Mouse (Mus musculus): ENCODE results near the gene Mfap1b. TPM values are rescaled to one million over a fixed set of nuclear protein-coding genes. Genes with fewer than 3 reads are reported as not detected.

Gene Mfap1b
- polyA plus RNA-seq, 1 experiment from 2014 or later: 71.7 TPM

DNA sequence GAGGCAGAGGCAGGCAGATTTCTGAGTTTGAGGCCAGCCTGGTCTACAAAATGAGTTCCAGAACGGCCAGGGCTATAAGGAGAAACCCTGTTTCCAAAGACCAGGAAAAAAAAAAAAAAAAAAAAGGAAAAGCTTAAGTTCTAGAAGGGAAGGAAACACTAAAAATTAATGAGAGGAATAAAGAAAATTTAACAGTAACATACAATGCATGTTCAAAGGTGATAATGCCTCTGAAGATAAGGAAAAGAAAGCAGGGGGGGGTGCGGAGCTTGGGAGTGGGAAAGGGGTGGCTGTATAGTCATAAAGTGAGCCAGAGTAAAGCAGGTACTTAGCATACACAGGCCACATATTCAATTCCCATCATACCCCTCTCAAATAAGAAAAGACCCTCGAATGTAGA is 28.8 kb downstream of the Mfap1b start:
- H3K9ac ChIP-seq: no peak overlapping the region
- H3K27ac ChIP-seq: no peak overlapping the region
- H3K4me3 ChIP-seq: no peak overlapping the region
- 89% methylated on average over 3 of the region's 3 CpGs for WGBS
- no peak for ATAC-seq
- peaks cover 1% of the 10 kb centered on the region; the same call in 1 of the 2 replicates for H3K36me3 ChIP-seq (ENCODE audit: poor library complexity, severe bottlenecking)
- H3K4me2 ChIP-seq: no peak overlapping the region
- peaks cover 23% of the 10 kb centered on the region for H3K4me1 ChIP-seq
- H3K9me3 ChIP-seq (replicated peaks): no peaks in the 10 kb centered on the region
- peaks cover 20% of the 10 kb centered on the region for H3K27me3 ChIP-seq

DNA sequence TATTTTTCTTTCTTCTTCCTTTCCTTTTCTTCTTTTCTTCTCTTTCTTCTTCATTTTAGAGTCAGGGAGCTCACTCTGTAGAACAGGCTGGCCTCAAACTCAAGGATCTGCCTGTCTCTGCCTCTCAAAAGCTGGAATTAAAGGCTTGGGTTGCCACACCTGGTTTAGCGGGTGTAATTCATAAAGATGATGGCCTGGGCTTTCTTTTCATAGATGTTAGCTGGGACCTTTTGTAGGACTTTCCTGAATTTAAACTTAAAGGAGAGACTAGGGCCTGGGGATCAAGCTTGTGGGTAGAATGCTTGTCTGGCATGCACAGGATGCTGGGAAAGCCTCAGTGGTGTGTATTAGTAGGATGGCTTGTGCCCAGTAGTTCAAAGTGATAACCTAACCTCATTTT is 29.7 kb downstream of the Mfap1b start, which contains the start of gene Ell3:
Ell3 (minus strand) TSS at position 101 of the 400 bp plus-strand sequence.
- Histone ChIP-seq H3K4me1 (peaks cover 20% of the 10 kb centered on the region), H3K9ac (0 out of 2 replicates have a peak within 1 kb of the TSS, but pooled peaks have one; percentile 50), H3K4me3 (no peak within 1 kb of the TSS), H3K9me3 (replicated peaks) (no peaks in the 10 kb centered on the region), H3K36me3 (ENCODE audit: poor library complexity, severe bottlenecking) (peaks cover 10% of the 10 kb centered on the region), H3K27me3 (peaks cover 20% of the 10 kb centered on the region), H3K4me2 (peak within 1 kb of the TSS; percentile 76), H3K27ac (no peak within 1 kb of the TSS)
- ATAC-seq: no peak
- WGBS: 95% methylated on average over 1 of the region's 1 CpGs

DNA sequence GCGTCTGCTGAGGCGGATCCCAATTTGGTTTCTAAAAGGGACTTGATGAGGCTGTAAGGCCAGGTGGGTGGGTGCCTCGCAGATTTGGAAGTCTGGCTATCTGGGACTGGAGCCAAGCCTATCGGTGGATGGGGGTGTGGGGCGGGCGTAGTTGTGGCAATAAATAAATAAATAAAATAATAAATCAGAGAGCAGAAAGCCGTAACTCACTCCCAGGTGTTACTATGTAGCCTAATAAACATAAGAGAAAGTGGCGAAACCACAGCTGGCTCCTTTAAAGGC is 30.9 kb downstream of the Mfap1b start:
- H3K4me2 ChIP-seq: peak overlapping the region; percentile 76
- ATAC-seq: no peak
- H3K27ac ChIP-seq: no peak overlapping the region
- 14% methylated on average over 8 of the region's 8 CpGs for WGBS
- peaks cover 16% of the 10 kb centered on the region for H3K4me1 ChIP-seq
- peaks cover 20% of the 10 kb centered on the region for H3K27me3 ChIP-seq
- H3K9ac ChIP-seq: 0 out of 2 replicates have a peak overlapping the region, but pooled peaks have one; percentile 50
- peak overlapping the region; percentile 36 for H3K4me3 ChIP-seq
- peaks cover 22% of the 10 kb centered on the region for H3K36me3 ChIP-seq (ENCODE audit: poor library complexity, severe bottlenecking)
- H3K9me3 ChIP-seq (replicated peaks): no peaks in the 10 kb centered on the region

DNA sequence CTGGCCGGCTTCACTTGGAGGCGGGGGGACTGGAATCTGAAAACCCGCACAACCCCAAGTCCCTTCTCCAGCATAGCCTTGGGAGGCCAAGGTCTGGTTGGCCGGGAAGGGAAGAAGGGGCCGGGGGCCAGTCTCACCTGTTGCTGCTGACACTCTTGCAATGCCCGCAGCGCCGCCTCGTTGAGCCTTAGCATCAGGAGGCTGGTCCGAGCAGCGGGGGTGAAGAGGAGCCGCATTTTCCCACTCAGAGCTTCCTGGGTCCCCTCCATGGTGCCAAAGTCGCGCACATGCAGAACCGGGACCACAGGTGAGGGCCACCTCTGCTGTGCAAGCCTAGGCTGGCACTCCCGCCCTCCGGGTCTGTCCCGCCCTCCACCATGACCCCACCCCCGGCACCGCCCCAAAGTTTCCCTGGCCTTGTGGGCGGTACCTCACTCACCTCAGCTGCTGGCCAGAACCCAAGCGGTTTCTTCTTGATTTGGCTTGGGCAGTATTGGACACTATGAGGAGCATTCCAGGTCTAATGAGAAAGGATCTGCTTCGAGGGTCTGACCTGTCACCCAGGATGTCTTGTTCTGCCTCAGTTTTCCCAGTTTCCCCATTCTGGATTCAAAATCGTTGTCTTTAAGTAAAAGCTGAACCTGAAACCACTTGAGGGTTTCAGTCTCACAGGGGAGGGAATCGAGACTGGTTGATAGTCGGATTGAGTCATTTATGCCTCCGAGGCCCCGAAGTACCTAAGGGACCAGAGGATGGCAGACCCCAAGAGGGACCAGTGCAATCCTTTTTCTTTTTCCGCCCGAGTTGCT is 31.4 kb downstream of the Mfap1b start:
- 2% methylated on average over 30 of the region's 30 CpGs for WGBS
- H3K27me3 ChIP-seq: peaks cover 20% of the 10 kb centered on the region
- peak; percentile 43; the same call in 1 of the 2 replicates for ATAC-seq

DNA sequence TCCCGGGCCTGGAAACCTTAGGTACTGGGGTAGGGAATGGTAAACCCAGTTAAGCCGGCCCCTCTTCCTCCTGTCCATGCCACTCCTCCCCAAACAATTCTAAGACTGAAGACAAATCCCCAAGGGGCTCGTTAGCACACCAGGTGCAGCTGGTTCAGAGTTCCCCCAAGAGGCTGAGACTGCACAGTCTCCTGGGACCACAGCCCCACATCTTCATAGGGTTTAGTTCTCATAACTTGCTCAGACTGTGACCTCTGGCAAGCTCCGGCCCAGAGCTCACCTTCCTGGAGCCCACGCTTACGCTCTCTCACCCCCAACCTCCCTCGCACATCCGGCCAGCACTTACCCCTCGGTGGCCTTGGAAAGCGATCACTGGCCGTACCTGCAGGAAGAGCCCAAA is 32.1 kb downstream of the Mfap1b start:
- peak overlapping the region; percentile 76 for H3K4me2 ChIP-seq
- WGBS: 9% methylated on average over 11 of the region's 11 CpGs
- no peak overlapping the region for H3K27ac ChIP-seq
- H3K9me3 ChIP-seq (replicated peaks): no peaks in the 10 kb centered on the region
- H3K27me3 ChIP-seq: peaks cover 20% of the 10 kb centered on the region
- H3K9ac ChIP-seq: peak overlapping the region; percentile 50
- H3K4me3 ChIP-seq: peak overlapping the region; percentile 36
- ATAC-seq: no peak
- peaks cover 16% of the 10 kb centered on the region for H3K4me1 ChIP-seq
- H3K36me3 ChIP-seq (ENCODE audit: poor library complexity, severe bottlenecking): peaks cover 34% of the 10 kb centered on the region

More for the DNA sequence above, 31.4 kb downstream of the Mfap1b start:
- Histone ChIP-seq H3K9ac (peak overlapping the region; percentile 50), H3K4me2 (peak overlapping the region; percentile 76), H3K27ac (no peak overlapping the region), H3K4me1 (peaks cover 16% of the 10 kb centered on the region), H3K4me3 (peak overlapping the region; percentile 36), H3K9me3 (replicated peaks) (no peaks in the 10 kb centered on the region), H3K36me3 (ENCODE audit: poor library complexity, severe bottlenecking) (peaks cover 27% of the 10 kb centered on the region)

DNA sequence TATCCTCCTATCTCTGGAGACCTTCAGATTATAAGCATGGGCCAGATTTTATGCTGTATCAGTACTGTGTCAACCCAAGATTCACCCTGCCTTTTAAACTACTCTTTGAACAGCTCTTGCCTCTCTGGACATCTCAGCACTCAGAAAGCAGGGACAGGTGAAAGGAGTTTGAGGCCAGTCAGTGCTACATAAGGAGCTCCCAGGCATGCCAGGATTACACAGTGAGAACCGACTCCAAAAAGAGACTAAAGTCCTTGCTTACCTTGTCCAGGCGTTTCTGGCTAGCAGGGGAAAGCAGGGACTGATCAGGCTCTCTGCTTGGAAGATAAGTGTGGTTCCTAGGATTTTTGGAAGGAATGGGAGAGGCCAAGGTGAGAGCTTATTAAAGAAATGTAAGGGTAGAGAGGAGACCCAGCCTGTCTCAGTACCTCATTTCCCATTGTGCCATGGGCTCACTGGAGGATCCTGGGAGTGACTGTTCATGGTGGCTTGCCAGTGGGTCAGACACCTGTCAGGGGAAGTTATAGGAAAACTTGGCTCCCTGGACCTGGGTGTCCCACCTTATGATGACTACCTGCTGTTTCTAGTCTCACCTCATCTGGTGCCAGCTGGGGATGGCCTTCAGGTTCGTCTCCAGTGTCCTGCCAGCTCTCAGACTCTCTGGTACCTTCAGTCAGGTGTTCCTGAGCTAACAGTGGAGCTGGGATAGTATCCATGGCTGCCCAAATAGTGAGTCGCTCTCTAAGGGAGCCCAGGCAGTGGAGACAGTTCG is 32.8 kb downstream of the Mfap1b start:
- H3K36me3 ChIP-seq (ENCODE audit: poor library complexity, severe bottlenecking): peaks cover 39% of the 10 kb centered on the region
- peaks cover 20% of the 10 kb centered on the region for H3K27me3 ChIP-seq
- H3K9ac ChIP-seq: no peak overlapping the region
- peaks cover 16% of the 10 kb centered on the region for H3K4me1 ChIP-seq
- no peak overlapping the region for H3K4me3 ChIP-seq
- H3K9me3 ChIP-seq (replicated peaks): no peaks in the 10 kb centered on the region
- 61% methylated on average over 5 of the region's 5 CpGs for WGBS
- no peak overlapping the region for H3K4me2 ChIP-seq
- ATAC-seq: no peak
- H3K27ac ChIP-seq: no peak overlapping the region

DNA sequence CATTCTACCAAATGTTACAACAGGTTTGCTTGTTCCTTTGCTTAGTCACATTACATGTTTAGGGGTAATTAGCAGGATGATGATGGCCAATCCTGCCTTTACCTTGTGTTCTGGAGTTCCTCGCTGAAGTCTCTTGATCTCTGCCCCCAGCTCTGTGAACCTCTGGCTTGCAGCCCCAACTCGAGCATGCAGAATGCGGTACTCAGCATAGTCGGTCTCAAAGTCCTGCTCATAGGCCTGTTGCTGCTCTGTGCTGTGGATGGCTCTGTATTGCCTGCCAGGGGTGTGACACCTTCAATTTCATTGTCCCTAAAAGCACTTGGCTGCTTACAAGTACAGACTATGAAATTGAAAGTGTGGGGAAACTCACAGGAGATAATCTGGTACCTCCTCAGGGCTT is 34.1 kb downstream of the Mfap1b start:
- Histone ChIP-seq H3K27ac (no peak overlapping the region), H3K9ac (no peak overlapping the region), H3K27me3 (peaks cover 20% of the 10 kb centered on the region), H3K4me2 (no peak overlapping the region), H3K4me1 (peaks cover 16% of the 10 kb centered on the region), H3K9me3 (replicated peaks) (no peaks in the 10 kb centered on the region), H3K36me3 (ENCODE audit: poor library complexity, severe bottlenecking) (peaks cover 51% of the 10 kb centered on the region), H3K4me3 (no peak overlapping the region)
- 74% methylated on average over 4 of the region's 4 CpGs for WGBS
- ATAC-seq: no peak

DNA sequence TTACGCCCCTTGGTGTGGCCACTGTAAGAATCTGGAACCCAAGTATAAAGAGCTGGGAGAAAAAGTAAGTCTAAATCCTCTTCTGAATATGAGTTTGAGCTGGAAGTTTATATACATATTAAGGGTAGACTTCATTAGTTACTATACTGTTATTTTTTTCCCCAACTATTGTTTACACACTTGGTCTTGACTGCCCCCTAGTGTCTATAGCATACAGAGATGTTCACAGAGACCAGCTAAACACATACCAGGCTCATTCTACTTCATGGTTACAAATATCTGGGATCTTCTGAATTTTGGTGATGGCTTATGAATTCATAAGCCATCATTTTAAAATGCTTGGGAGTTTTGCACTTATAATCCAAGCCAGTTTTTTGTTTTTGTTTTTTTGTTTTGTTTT is 39.0 kb downstream of the Mfap1b start:
- Histone ChIP-seq H3K4me3 (no peak overlapping the region), H3K27me3 (no peaks in the 10 kb centered on the region), H3K9me3 (replicated peaks) (no peaks in the 10 kb centered on the region), H3K27ac (no peak overlapping the region), H3K4me2 (no peak overlapping the region), H3K9ac (no peak overlapping the region), H3K4me1 (no peaks in the 10 kb centered on the region), H3K36me3 (ENCODE audit: poor library complexity, severe bottlenecking) (peaks cover 97% of the 10 kb centered on the region)
- no peak for ATAC-seq
- WGBS: 98% methylated on average over 1 of the region's 1 CpGs

DNA sequence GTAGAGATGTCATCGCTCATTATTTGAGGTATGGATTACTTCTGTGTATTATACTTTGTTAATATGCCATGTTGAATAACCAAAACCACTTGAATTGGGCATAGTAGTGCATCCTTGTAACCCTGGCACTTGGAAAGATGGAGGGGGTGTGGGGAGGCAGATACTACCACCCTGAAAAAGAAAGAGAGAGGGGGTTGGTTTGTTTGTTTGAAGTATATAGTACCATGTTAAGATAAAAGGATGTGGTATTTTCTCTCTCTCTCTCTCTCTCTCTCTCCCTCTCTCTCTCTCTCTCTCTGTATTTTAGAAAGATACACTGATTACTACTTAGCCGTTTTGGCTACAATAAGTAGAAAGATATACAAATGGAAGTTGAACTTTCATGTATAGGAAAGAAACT is 48.0 kb downstream of the Mfap1b start:
- no peaks in the 10 kb centered on the region for H3K4me1 ChIP-seq
- peaks cover 93% of the 10 kb centered on the region for H3K36me3 ChIP-seq (ENCODE audit: poor library complexity, severe bottlenecking)
- no peak overlapping the region for H3K4me3 ChIP-seq
- H3K9ac ChIP-seq: no peak overlapping the region
- H3K27me3 ChIP-seq: no peaks in the 10 kb centered on the region
- ATAC-seq: no peak
- no peak overlapping the region for H3K27ac ChIP-seq
- no peaks in the 10 kb centered on the region for H3K9me3 ChIP-seq (replicated peaks)
- whole genome bisulfite sequencing: 98% methylated on average over 2 of the region's 2 CpGs
- no peak overlapping the region for H3K4me2 ChIP-seq

DNA sequence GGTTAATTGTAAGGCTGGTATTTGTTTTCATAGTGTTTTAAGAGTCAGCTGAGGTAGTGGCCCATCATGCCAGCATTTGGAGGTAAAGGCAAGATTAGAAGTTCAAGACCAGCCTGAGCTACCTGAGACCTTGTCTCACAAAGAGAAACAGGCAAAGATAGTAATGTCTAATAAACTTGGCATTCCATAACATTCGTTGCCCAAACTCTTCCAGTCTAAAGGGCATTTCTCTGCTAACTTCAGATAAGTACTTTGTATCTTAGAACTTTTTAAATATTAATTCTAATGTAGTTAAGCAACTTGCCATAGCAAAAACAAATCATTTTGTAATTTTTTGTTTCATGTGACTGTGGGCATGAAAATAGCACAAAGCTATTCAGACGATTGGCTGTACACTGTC is 50.7 kb downstream of the Mfap1b start:
- Histone ChIP-seq H3K27ac (no peak overlapping the region), H3K9ac (no peak overlapping the region), H3K4me2 (no peak overlapping the region), H3K9me3 (replicated peaks) (no peaks in the 10 kb centered on the region), H3K36me3 (ENCODE audit: poor library complexity, severe bottlenecking) (peaks cover 84% of the 10 kb centered on the region), H3K4me3 (no peak overlapping the region), H3K27me3 (no peaks in the 10 kb centered on the region), H3K4me1 (no peaks in the 10 kb centered on the region)
- no peak for ATAC-seq
- WGBS: 95% methylated on average over 2 of the region's 2 CpGs

DNA sequence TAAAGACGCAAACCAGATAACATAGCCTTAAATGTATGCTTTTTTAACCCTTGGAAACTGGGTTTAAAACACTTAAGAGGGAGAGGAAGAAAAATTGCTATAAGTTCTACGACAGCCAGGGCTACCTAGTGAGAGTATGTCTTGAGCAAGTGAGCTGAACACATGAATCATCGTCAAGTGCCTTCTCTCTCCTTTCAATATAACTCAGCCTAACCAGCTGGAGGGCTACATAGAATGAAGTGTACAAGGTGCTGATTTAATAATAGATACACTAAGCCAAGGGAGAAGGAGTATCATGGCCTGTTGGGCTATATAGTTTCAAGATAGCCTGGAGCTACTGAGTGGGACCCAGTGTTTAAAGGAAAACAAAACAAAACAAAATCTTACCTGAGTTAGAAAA is 55.4 kb downstream of the Mfap1b start:
- H3K9me3 ChIP-seq (replicated peaks): no peaks in the 10 kb centered on the region
- H3K36me3 ChIP-seq (ENCODE audit: poor library complexity, severe bottlenecking): peaks cover 50% of the 10 kb centered on the region
- peaks cover 27% of the 10 kb centered on the region for H3K4me1 ChIP-seq
- H3K4me2 ChIP-seq: no peak overlapping the region
- H3K27me3 ChIP-seq: no peaks in the 10 kb centered on the region
- 90% methylated on average over 3 of the region's 3 CpGs for WGBS
- no peak overlapping the region for H3K9ac ChIP-seq
- H3K4me3 ChIP-seq: no peak overlapping the region
- ATAC-seq: no peak
- no peak overlapping the region for H3K27ac ChIP-seq

DNA sequence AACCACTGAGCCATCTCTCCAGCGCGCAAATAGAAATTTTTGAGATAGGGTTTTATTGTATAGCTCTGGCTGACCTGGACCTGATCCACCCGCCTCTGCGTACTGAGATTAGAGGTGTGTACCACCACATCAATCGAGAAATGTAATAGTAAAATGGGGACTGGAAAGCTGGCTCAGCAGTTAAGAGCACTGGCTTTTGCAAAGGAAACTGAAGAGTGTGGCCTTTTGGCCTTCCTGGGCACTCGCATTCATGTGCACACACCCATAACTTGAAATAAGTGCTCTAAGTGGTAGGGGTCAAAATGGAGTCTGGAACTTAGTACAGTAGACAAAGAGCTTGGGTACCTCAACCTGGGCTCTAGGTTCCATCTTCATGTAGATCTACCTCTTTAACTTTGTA is 57.5 kb downstream of the Mfap1b start:
- Histone ChIP-seq H3K27me3 (no peaks in the 10 kb centered on the region), H3K4me2 (peak overlapping the region; percentile 78), H3K9me3 (replicated peaks) (no peaks in the 10 kb centered on the region), H3K9ac (no peak overlapping the region), H3K36me3 (ENCODE audit: poor library complexity, severe bottlenecking) (peaks cover 33% of the 10 kb centered on the region), H3K4me3 (no peak overlapping the region), H3K4me1 (peaks cover 39% of the 10 kb centered on the region), H3K27ac (no peak overlapping the region)
- WGBS: 90% methylated on average over 6 of the region's 6 CpGs
- no peak for ATAC-seq
